Mouse (Mus musculus): ENCODE measurements around the gene Vps52. TPM values are rescaled to one million over a fixed set of nuclear protein-coding genes. Genes with fewer than 3 reads are reported as not detected.
A peak's percentile ranks its signal among the peaks of the same experiment; 100 is the strongest.

The Vps52 gene
- polyA plus RNA-seq, 1 experiment from 2014 or later, result 49.4 TPM

- peak overlapping the region; percentile 94 for H3K4me2 ChIP-seq (ENCODE audit: low read depth, low read length)
- peak overlapping the region; percentile 99 for H3K27ac ChIP-seq (ENCODE audit: low read length)
- peak overlapping the region; percentile 82 for H3K4me3 ChIP-seq (ENCODE audit: low read length)
- under 1% methylated on average over 38 of the region's 45 CpGs for WGBS
- H3K9ac ChIP-seq (ENCODE audit: low read length), result peak overlapping the region; percentile 91
- H3K27me3 ChIP-seq (ENCODE audit: control insufficient read depth, insufficient read depth, low read depth, low read length), result no peaks in the 10 kb centered on the region
- H3K4me1 ChIP-seq (replicated peaks; ENCODE audit: control insufficient read depth, insufficient read depth, low read length), result peaks cover 22% of the 10 kb centered on the region
- ATAC-seq (ENCODE audit: low read depth), result peak; percentile 16
- no peaks in the 10 kb centered on the region for H3K9me3 ChIP-seq (ENCODE audit: control insufficient read depth, low read length)
- H3K36me3 ChIP-seq (ENCODE audit: control insufficient read depth, insufficient read depth, low read length), result peaks cover 10% of the 10 kb centered on the region
Measured at GRCm38 (mm10) chr17:33930280-33931158, 25.1 kb upstream of the Vps52 start.

GRCm38 (mm10) chr17:33931159-33931866, 24.3 kb upstream of the Vps52 start:
- Histone ChIP-seq H3K36me3 (ENCODE audit: control insufficient read depth, insufficient read depth, low read length) (peaks cover 12% of the 10 kb centered on the region), H3K27ac (ENCODE audit: low read length) (peak overlapping the region; percentile 22; the same call in 1 of the 2 replicates)

GRCm38 (mm10) chr17:33931947-33932346, 23.7 kb upstream of the Vps52 start:
- H3K27me3 ChIP-seq (ENCODE audit: control insufficient read depth, insufficient read depth, low read depth, low read length), result no peaks in the 10 kb centered on the region
- H3K9me3 ChIP-seq (ENCODE audit: control insufficient read depth, low read length), result no peaks in the 10 kb centered on the region
- 90% methylated on average over 11 of the region's 11 CpGs for WGBS
- H3K4me1 ChIP-seq (replicated peaks; ENCODE audit: control insufficient read depth, insufficient read depth, low read length), result peaks cover 22% of the 10 kb centered on the region
- peaks cover 12% of the 10 kb centered on the region for H3K36me3 ChIP-seq (ENCODE audit: control insufficient read depth, insufficient read depth, low read length)
- ATAC-seq (ENCODE audit: low read depth), result no peak
- H3K27ac ChIP-seq (ENCODE audit: low read length), result no peak overlapping the region
- H3K4me2 ChIP-seq (ENCODE audit: low read depth, low read length), result no peak overlapping the region
- H3K9ac ChIP-seq (ENCODE audit: low read length), result no peak overlapping the region
- no peak overlapping the region for H3K4me3 ChIP-seq (ENCODE audit: low read length)

More at GRCm38 (mm10) chr17:33931159-33931866, 24.3 kb upstream of the Vps52 start:
- Histone ChIP-seq H3K9ac (ENCODE audit: low read length) (peak overlapping the region; percentile 91), H3K9me3 (ENCODE audit: control insufficient read depth, low read length) (no peaks in the 10 kb centered on the region), H3K4me3 (ENCODE audit: low read length) (peak overlapping the region; percentile 82), H3K27me3 (ENCODE audit: control insufficient read depth, insufficient read depth, low read depth, low read length) (no peaks in the 10 kb centered on the region), H3K4me1 (replicated peaks; ENCODE audit: control insufficient read depth, insufficient read depth, low read length) (peaks cover 22% of the 10 kb centered on the region), H3K4me2 (ENCODE audit: low read depth, low read length) (peak overlapping the region; percentile 94)
- ATAC-seq (ENCODE audit: low read depth), result no peak
- 35% methylated on average over 18 of the region's 18 CpGs for WGBS

DNA sequence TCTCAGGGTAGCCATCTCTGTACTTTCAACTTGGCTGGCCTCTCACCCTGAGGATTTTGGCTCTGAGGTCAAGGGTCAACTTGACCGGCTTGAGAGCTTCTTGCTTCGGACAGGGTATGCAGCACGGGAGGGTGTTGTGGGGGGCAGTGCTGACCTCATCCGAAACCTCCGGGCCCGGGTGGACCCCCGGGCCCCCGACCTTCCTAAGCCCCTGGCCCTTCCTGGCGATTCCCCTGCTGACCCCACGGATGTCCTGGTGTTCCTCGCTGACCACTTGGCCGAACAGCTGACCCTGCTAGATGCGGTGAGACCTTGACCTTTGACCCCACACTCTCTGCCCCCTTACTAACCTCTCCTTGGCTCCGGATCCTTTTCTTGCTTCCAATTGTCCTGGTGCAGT, 23.2 kb upstream of the Vps52 start:
- H3K4me1 ChIP-seq (replicated peaks; ENCODE audit: control insufficient read depth, insufficient read depth, low read length), result peaks cover 22% of the 10 kb centered on the region
- H3K27ac ChIP-seq (ENCODE audit: low read length), result no peak overlapping the region
- WGBS, result 81% methylated on average over 14 of the region's 14 CpGs
- H3K36me3 ChIP-seq (ENCODE audit: control insufficient read depth, insufficient read depth, low read length), result peaks cover 16% of the 10 kb centered on the region
- no peaks in the 10 kb centered on the region for H3K9me3 ChIP-seq (ENCODE audit: control insufficient read depth, low read length)
- H3K4me2 ChIP-seq (ENCODE audit: low read depth, low read length), result no peak overlapping the region
- no peak for ATAC-seq (ENCODE audit: low read depth)
- no peak overlapping the region for H3K4me3 ChIP-seq (ENCODE audit: low read length)
- no peaks in the 10 kb centered on the region for H3K27me3 ChIP-seq (ENCODE audit: control insufficient read depth, insufficient read depth, low read depth, low read length)
- H3K9ac ChIP-seq (ENCODE audit: low read length), result no peak overlapping the region

DNA sequence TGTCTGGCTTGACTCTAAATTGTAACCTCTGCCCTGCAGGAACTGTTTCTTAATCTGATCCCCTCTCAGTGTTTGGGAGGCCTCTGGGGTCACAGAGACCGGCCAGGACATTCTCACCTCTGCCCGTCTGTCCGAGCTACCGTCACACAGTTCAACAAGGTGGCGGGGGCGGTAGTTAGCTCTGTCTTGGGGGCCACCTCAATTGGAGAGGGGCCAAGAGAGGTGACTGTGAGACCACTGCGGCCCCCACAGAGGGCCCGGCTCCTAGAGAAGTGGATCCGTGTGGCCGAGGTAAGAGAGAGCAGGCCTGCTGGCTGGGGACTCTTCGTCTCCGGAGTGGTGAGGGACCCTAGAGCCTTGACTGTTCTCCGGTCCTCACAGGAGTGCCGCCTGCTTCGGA, 22.6 kb upstream of the Vps52 start:
- H3K4me1 ChIP-seq (replicated peaks; ENCODE audit: control insufficient read depth, insufficient read depth, low read length), result peaks cover 20% of the 10 kb centered on the region
- no peaks in the 10 kb centered on the region for H3K9me3 ChIP-seq (ENCODE audit: control insufficient read depth, low read length)
- no peak overlapping the region for H3K4me2 ChIP-seq (ENCODE audit: low read depth, low read length)
- H3K36me3 ChIP-seq (ENCODE audit: control insufficient read depth, insufficient read depth, low read length), result peaks cover 18% of the 10 kb centered on the region; the same call in 1 of the 2 replicates
- no peaks in the 10 kb centered on the region for H3K27me3 ChIP-seq (ENCODE audit: control insufficient read depth, insufficient read depth, low read depth, low read length)
- no peak overlapping the region for H3K9ac ChIP-seq (ENCODE audit: low read length)
- no peak for ATAC-seq (ENCODE audit: low read depth)
- WGBS, result 90% methylated on average over 15 of the region's 15 CpGs
- no peak overlapping the region for H3K27ac ChIP-seq (ENCODE audit: low read length)
- no peak overlapping the region for H3K4me3 ChIP-seq (ENCODE audit: low read length)

DNA sequence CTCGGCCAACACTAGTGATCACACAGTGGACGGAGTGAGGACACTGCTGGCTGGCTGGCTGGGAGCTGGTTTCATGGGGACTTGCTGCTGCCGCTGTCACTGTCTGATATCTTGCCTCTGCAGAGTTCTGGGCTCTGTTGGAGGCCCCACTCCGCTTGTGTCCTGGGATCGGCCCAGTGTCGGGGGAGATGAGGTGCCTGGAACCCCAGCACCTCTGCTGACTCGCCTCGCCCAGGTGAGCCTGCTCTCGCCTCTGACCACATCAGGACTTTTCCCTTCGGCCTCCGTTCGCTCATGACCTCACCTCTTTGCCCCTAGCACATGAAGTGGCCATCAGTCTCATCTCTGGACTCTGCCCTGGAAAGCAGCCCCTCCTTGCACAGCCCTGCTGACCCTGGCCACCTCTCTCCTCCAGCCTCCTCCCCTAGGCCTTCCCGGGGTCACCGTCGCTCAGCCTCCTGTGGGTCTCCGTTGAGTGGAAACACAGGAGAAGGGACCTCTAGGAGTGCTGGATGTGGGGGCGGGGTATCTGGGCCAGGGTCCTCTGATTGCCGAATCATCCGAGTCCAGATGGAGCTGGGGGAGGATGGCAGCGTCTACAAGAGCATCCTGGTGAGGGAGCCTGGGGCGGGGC, 20.1 kb upstream of the Vps52 start:
- 84% methylated on average over 21 of the region's 21 CpGs for WGBS

GRCm38 (mm10) chr17:33936993-33937392, 18.6 kb upstream of the Vps52 start:
- no peaks in the 10 kb centered on the region for H3K27me3 ChIP-seq (ENCODE audit: control insufficient read depth, insufficient read depth, low read depth, low read length)
- H3K4me2 ChIP-seq (ENCODE audit: low read depth, low read length), result no peak overlapping the region
- H3K9ac ChIP-seq (ENCODE audit: low read length), result no peak overlapping the region
- H3K4me1 ChIP-seq (replicated peaks; ENCODE audit: control insufficient read depth, insufficient read depth, low read length), result peaks cover 17% of the 10 kb centered on the region
- no peak overlapping the region for H3K27ac ChIP-seq (ENCODE audit: low read length)
- H3K36me3 ChIP-seq (ENCODE audit: control insufficient read depth, insufficient read depth, low read length), result peaks cover 21% of the 10 kb centered on the region; the same call in 1 of the 2 replicates
- WGBS, result 75% methylated on average over 15 of the region's 15 CpGs
- no peak for ATAC-seq (ENCODE audit: low read depth)
- H3K4me3 ChIP-seq (ENCODE audit: low read length), result no peak overlapping the region
- H3K9me3 ChIP-seq (ENCODE audit: control insufficient read depth, low read length), result no peaks in the 10 kb centered on the region

More for the DNA sequence above, 20.1 kb upstream of the Vps52 start:
- Histone ChIP-seq H3K4me2 (ENCODE audit: low read depth, low read length) (no peak overlapping the region), H3K27me3 (ENCODE audit: control insufficient read depth, insufficient read depth, low read depth, low read length) (no peaks in the 10 kb centered on the region), H3K4me3 (ENCODE audit: low read length) (no peak overlapping the region), H3K9ac (ENCODE audit: low read length) (no peak overlapping the region), H3K27ac (ENCODE audit: low read length) (no peak overlapping the region), H3K4me1 (replicated peaks; ENCODE audit: control insufficient read depth, insufficient read depth, low read length) (peaks cover 20% of the 10 kb centered on the region), H3K36me3 (ENCODE audit: control insufficient read depth, insufficient read depth, low read length) (peaks cover 21% of the 10 kb centered on the region; the same call in 1 of the 2 replicates), H3K9me3 (ENCODE audit: control insufficient read depth, low read length) (no peaks in the 10 kb centered on the region)
- no peak for ATAC-seq (ENCODE audit: low read depth)

GRCm38 (mm10) chr17:33938783-33939182, 16.8 kb upstream of the Vps52 start:
- H3K27me3 ChIP-seq (ENCODE audit: control insufficient read depth, insufficient read depth, low read depth, low read length), result no peaks in the 10 kb centered on the region
- H3K9me3 ChIP-seq (ENCODE audit: control insufficient read depth, low read length), result no peaks in the 10 kb centered on the region
- H3K4me3 ChIP-seq (ENCODE audit: low read length), result no peak overlapping the region
- H3K27ac ChIP-seq (ENCODE audit: low read length), result no peak overlapping the region
- WGBS, result 69% methylated on average over 11 of the region's 11 CpGs
- H3K4me2 ChIP-seq (ENCODE audit: low read depth, low read length), result no peak overlapping the region
- H3K4me1 ChIP-seq (replicated peaks; ENCODE audit: control insufficient read depth, insufficient read depth, low read length), result peaks cover 17% of the 10 kb centered on the region
- H3K36me3 ChIP-seq (ENCODE audit: control insufficient read depth, insufficient read depth, low read length), result peaks cover 26% of the 10 kb centered on the region; the same call in 1 of the 2 replicates
- no peak overlapping the region for H3K9ac ChIP-seq (ENCODE audit: low read length)
- no peak for ATAC-seq (ENCODE audit: low read depth)

Data from lung, embryonic 16.5 days (tissue).